Mouse (Mus musculus): ENCODE measurements at regions not wholly inside any gene's neighbourhood (a gene's known extent, or its start where the extent isn't known, plus 50 kb on each side); places are given as distances from the start of the nearest gene placed in this dataset.

DNA sequence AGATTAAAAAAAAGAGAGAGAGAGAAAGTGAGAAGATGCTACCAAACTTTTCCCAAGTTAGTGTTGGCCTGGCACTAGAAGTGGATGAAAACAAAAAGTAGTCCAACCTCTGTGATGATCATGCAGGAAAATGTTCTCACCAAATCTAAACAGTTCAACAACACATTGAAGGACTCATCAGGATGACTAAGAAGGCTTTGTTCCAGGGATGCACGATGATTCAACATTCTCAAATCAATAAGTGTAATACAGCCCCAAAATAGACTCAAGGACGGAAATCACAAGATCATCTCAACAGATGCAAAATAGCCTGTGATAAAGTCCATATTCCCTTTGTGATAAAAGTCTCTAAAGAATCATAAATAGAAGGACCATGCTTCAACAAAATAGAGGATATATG is 106.3 kb downstream of the Cysltr2 start:
- no peak overlapping the region for H3K4me2 ChIP-seq (replicated peaks; ENCODE audit: low read depth, low read length, severe bottlenecking)
- DNase-seq (ENCODE audit: low spot score): no peak
- H3K4me1 ChIP-seq (ENCODE audit: control insufficient read depth, insufficient read depth, low read length): no peaks in the 10 kb centered on the region
- H3K27ac ChIP-seq (replicated peaks; ENCODE audit: low read depth, low read length): no peak overlapping the region
- no peak overlapping the region for H3K4me3 ChIP-seq (replicated peaks; ENCODE audit: low read length)
- no peak overlapping the region for H3K9ac ChIP-seq (ENCODE audit: low read depth, low read length, severe bottlenecking)
- H3K9me3 ChIP-seq (ENCODE audit: control insufficient read depth, low read length): no peaks in the 10 kb centered on the region
- H3K36me3 ChIP-seq (ENCODE audit: control insufficient read depth, insufficient read depth, low read length): no peaks in the 10 kb centered on the region
- 85% methylated on average over 2 of the region's 2 CpGs for WGBS
- H3K27me3 ChIP-seq (ENCODE audit: control insufficient read depth, insufficient read depth, low read length): no peaks in the 10 kb centered on the region
- ATAC-seq (ENCODE audit: low FRiP score, low read depth): no peak
- TF ChIP-seq POLR2A (IDR thresholded peaks at IDR 0.05; ENCODE audit: borderline replicate concordance, extremely low read depth, insufficient read depth, insufficient read length): no peak

GRCm38 (mm10) chr14:72939067-72939393 is 109.9 kb downstream of the Cysltr2 start:
- DNase-seq (ENCODE audit: low spot score) (no peak), ATAC-seq (ENCODE audit: low FRiP score, low read depth) (no peak)
- Histone ChIP-seq H3K36me3 (ENCODE audit: control insufficient read depth, insufficient read depth, low read length) (no peaks in the 10 kb centered on the region), H3K27ac (replicated peaks; ENCODE audit: low read depth, low read length) (no peak overlapping the region), H3K9ac (ENCODE audit: low read depth, low read length, severe bottlenecking) (no peak overlapping the region), H3K4me2 (replicated peaks; ENCODE audit: low read depth, low read length, severe bottlenecking) (no peak overlapping the region), H3K27me3 (ENCODE audit: control insufficient read depth, insufficient read depth, low read length) (no peaks in the 10 kb centered on the region), H3K4me3 (replicated peaks; ENCODE audit: low read length) (no peak overlapping the region), H3K9me3 (ENCODE audit: control insufficient read depth, low read length) (no peaks in the 10 kb centered on the region), H3K4me1 (ENCODE audit: control insufficient read depth, insufficient read depth, low read length) (no peaks in the 10 kb centered on the region)
- TF ChIP-seq POLR2A (IDR thresholded peaks at IDR 0.05; ENCODE audit: borderline replicate concordance, extremely low read depth, insufficient read depth, insufficient read length): no peak

GRCm38 (mm10) chr14:72938382-72939066 is 110.4 kb downstream of the Cysltr2 start:
- Histone ChIP-seq H3K9ac (ENCODE audit: low read depth, low read length, severe bottlenecking) (no peak overlapping the region), H3K4me3 (replicated peaks; ENCODE audit: low read length) (no peak overlapping the region), H3K36me3 (ENCODE audit: control insufficient read depth, insufficient read depth, low read length) (no peaks in the 10 kb centered on the region), H3K4me2 (replicated peaks; ENCODE audit: low read depth, low read length, severe bottlenecking) (no peak overlapping the region), H3K9me3 (ENCODE audit: control insufficient read depth, low read length) (no peaks in the 10 kb centered on the region), H3K4me1 (ENCODE audit: control insufficient read depth, insufficient read depth, low read length) (no peaks in the 10 kb centered on the region), H3K27me3 (ENCODE audit: control insufficient read depth, insufficient read depth, low read length) (no peaks in the 10 kb centered on the region), H3K27ac (replicated peaks; ENCODE audit: low read depth, low read length) (no peak overlapping the region)
- DNase-seq (ENCODE audit: low spot score): no peak
- TF ChIP-seq POLR2A (IDR thresholded peaks at IDR 0.05; ENCODE audit: borderline replicate concordance, extremely low read depth, insufficient read depth, insufficient read length): no peak
- no peak for ATAC-seq (ENCODE audit: low FRiP score, low read depth)

- no peaks in the 10 kb centered on the region for H3K9me3 ChIP-seq (ENCODE audit: control insufficient read depth, low read length)
- H3K36me3 ChIP-seq (ENCODE audit: control insufficient read depth, insufficient read depth, low read length): no peaks in the 10 kb centered on the region
- no peak overlapping the region for H3K4me2 ChIP-seq (replicated peaks; ENCODE audit: low read depth, low read length, severe bottlenecking)
These were observed 115.3 kb downstream of the Cysltr2 start for GRCm38 (mm10) chr14:72933598-72933997.

GRCm38 (mm10) chr14:72932296-72932695 is 116.6 kb downstream of the Cysltr2 start:
- peak; percentile 60; the same call in 1 of the 2 replicates for ATAC-seq (ENCODE audit: low FRiP score, low read depth)
- peak; percentile 26 for DNase-seq (ENCODE audit: low spot score)
- Histone ChIP-seq H3K36me3 (ENCODE audit: control insufficient read depth, insufficient read depth, low read length) (no peaks in the 10 kb centered on the region), H3K9me3 (ENCODE audit: control insufficient read depth, low read length) (no peaks in the 10 kb centered on the region), H3K4me3 (replicated peaks; ENCODE audit: low read length) (no peak overlapping the region), H3K27ac (replicated peaks; ENCODE audit: low read depth, low read length) (no peak overlapping the region), H3K4me1 (ENCODE audit: control insufficient read depth, insufficient read depth, low read length) (no peaks in the 10 kb centered on the region), H3K9ac (ENCODE audit: low read depth, low read length, severe bottlenecking) (no peak overlapping the region), H3K4me2 (replicated peaks; ENCODE audit: low read depth, low read length, severe bottlenecking) (no peak overlapping the region), H3K27me3 (ENCODE audit: control insufficient read depth, insufficient read depth, low read length) (no peaks in the 10 kb centered on the region)
- 55% methylated on average over 9 of the region's 9 CpGs for WGBS
- TF ChIP-seq POLR2A (IDR thresholded peaks at IDR 0.05; ENCODE audit: borderline replicate concordance, extremely low read depth, insufficient read depth, insufficient read length): no peak

More at GRCm38 (mm10) chr14:72933598-72933997, 115.3 kb downstream of the Cysltr2 start:
- H3K4me3 ChIP-seq (replicated peaks; ENCODE audit: low read length): no peak overlapping the region
- no peak overlapping the region for H3K27ac ChIP-seq (replicated peaks; ENCODE audit: low read depth, low read length)
- H3K9ac ChIP-seq (ENCODE audit: low read depth, low read length, severe bottlenecking): no peak overlapping the region
- no peaks in the 10 kb centered on the region for H3K4me1 ChIP-seq (ENCODE audit: control insufficient read depth, insufficient read depth, low read length)
- ATAC-seq (ENCODE audit: low FRiP score, low read depth) (no peak), DNase-seq (ENCODE audit: low spot score) (no peak)
- H3K27me3 ChIP-seq (ENCODE audit: control insufficient read depth, insufficient read depth, low read length): no peaks in the 10 kb centered on the region
- TF ChIP-seq POLR2A (IDR thresholded peaks at IDR 0.05; ENCODE audit: borderline replicate concordance, extremely low read depth, insufficient read depth, insufficient read length): no peak

Measured in limb, embryonic 14.5 days (tissue).